Mouse (Mus musculus) lung, embryonic 14.5 days (tissue): ENCODE measurements around the gene Errfi1. TPM values are rescaled to one million over a fixed set of nuclear protein-coding genes. Genes with fewer than 3 reads are reported as not detected.

ENCODE experiments used
- ATAC-seq: fragments of 200-750 bp; cut with Nextera tagmentation; 2 replicates; pipeline ENCODE4 v1.8.0; 2017; ENCODE audit warnings: mild to moderate bottlenecking, moderate TSS enrichment, moderate library complexity; ENCODE audit not compliant: insufficient read depth
- DNase-seq: peaks from one replicate; pipeline ENCODE4 v3.0.0-alpha.2; 2015
- H3K27ac ChIP-seq: fragments of 300-500 bp; sonication (generic); 2 replicates; pipeline ENCODE4 v1.5.1; 2014; ENCODE audit warnings: low read depth, mild to moderate bottlenecking, moderate library complexity
- H3K27me3 ChIP-seq: fragments of 300-500 bp; sonication (generic); 2 replicates; pipeline ENCODE4 v1.6.1; 2014; ENCODE audit warnings: low read length, control low read depth; ENCODE audit not compliant: insufficient read depth
- H3K36me3 ChIP-seq: fragments of 300-500 bp; sonication (generic); 2 replicates; pipeline ENCODE4 v1.6.1; 2014; ENCODE audit warnings: control low read depth; ENCODE audit not compliant: insufficient read depth
- H3K4me1 ChIP-seq: fragments of 300-500 bp; sonication (generic); 2 replicates; pipeline ENCODE4 v1.6.1; 2014; ENCODE audit warnings: antibody characterized with exemption, control low read depth; ENCODE audit not compliant: insufficient read depth
- H3K4me2 ChIP-seq: fragments of 300-500 bp; sonication (generic); 2 replicates; pipeline ENCODE4 v1.6.1; 2014; ENCODE audit warnings: mild to moderate bottlenecking
- H3K4me3 ChIP-seq: fragments of 300-500 bp; sonication (generic); 2 replicates; pipeline ENCODE4 v1.5.1; 2014; ENCODE audit warnings: low read depth, low read length
- H3K9ac ChIP-seq: fragments of 300-500 bp; sonication (generic); 2 replicates; pipeline ENCODE4 v1.6.1; 2014
- H3K9me3 ChIP-seq: fragments of 300-500 bp; sonication (generic); 2 replicates; pipeline ENCODE4 v1.6.1; 2016; ENCODE audit warnings: low read depth, low read length, control low read depth
- CTCF ChIP-seq: IDR thresholded peaks from 2 replicates; pipeline ENCODE4 v1.5.1; 2016; ENCODE audit warnings: antibody characterized with exemption, low read depth
- WGBS: fragments of 180-500 bp; shearing (Covaris S2); extraction: QIAGEN DNeasy Blood & Tissue Kit; methylation state at CpG from one replicate; pipeline ENCODE4 v1.1.7; 2014; 5-methylcytosine and 5-hydroxymethylcytosine counted together
- polyA plus RNA-seq: library from polyadenylated mRNA; unstranded; fragments of >200 nt; fragmentation: Nextera tagmentation; extraction: Ambion mirVana; gene quantifications from 2 replicates; pipeline ENCODE4 v1.2.1, GENCODE M21; 2014

Errfi1 gene
- polyA plus RNA-seq, 1 experiment from 2014 or later: 41.5 TPM

DNA sequence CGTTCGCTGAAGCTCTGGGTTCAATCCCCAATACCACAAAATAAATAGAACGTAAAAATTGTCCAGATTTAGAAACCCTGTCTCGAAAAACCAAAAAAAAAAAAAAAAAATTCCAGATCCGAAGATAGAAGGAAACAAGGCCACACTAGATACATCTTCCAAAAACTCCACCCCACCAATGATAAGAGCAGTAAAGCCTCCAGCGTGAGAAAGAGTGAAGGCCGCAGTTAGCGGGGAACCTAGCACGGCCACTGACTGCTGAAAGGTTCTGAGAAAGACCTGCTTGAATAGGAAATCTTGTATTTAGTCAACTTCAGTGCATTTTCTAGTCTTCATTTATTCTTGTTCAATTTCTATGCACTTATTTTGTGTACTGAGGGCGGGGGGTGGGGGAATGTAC is 21.7 kb downstream of the Errfi1 start:
- no peak for ATAC-seq
- peaks cover 24% of the 10 kb centered on the region; the same call in 1 of the 2 replicates for H3K9me3 ChIP-seq
- H3K36me3 ChIP-seq: no peaks in the 10 kb centered on the region
- DNase-seq: no peak
- no peak overlapping the region for H3K9ac ChIP-seq
- no peak for TF ChIP-seq CTCF
- no peak overlapping the region for H3K4me3 ChIP-seq
- no peak overlapping the region for H3K4me2 ChIP-seq
- WGBS: 73% methylated on average over 10 of the region's 10 CpGs
- no peaks in the 10 kb centered on the region for H3K27me3 ChIP-seq
- no peak overlapping the region for H3K27ac ChIP-seq
- peaks cover 17% of the 10 kb centered on the region for H3K4me1 ChIP-seq

DNA sequence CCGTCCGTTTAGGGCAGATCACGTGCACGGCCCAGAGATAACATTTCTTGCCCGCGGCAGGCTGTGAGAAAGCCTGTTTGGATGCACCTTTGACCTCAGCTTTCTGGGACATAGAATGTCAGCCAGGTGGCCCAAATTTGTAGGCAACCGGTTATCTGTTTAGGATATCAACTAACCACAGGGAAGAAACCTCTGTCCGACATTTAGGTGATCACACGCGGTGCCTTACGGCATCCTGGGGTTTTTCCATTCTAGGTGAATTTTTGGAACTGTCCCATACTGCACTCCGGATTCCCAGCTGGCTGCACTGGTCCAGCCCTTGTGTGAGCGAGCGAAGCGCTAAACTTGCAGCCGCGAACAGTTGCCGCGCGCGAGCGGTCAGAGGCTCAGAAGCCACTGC is 25.9 kb downstream of the Errfi1 start:
- no peaks in the 10 kb centered on the region for H3K27me3 ChIP-seq
- no peak overlapping the region for H3K9ac ChIP-seq
- peaks cover 25% of the 10 kb centered on the region; the same call in 1 of the 2 replicates for H3K9me3 ChIP-seq
- H3K27ac ChIP-seq: no peak overlapping the region
- H3K36me3 ChIP-seq: no peaks in the 10 kb centered on the region
- H3K4me3 ChIP-seq: no peak overlapping the region
- DNase-seq: no peak
- ATAC-seq: no peak
- TF ChIP-seq CTCF: no peak
- H3K4me2 ChIP-seq: no peak overlapping the region
- H3K4me1 ChIP-seq: no peaks in the 10 kb centered on the region
- WGBS: 92% methylated on average over 22 of the region's 22 CpGs

DNA sequence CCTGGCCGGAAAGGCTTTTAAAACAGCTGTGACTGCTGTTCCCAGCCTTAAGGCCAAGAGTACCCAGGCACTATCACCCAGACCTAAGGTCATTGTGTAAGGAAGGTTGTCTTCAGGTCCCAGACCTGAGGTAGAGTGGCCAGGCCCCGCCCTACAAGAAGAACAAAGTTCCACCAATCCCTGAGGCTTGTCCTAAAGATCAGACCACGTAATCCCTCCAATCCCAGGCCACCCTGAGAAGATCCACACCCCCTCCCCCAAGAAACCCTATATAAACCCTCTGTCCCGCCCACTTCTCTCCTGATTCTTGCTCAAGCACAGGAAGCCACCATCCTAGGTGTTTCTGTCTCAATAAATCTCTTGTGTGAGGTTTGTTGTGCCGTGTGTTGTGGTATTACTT is 26.6 kb downstream of the Errfi1 start:
- WGBS: 85% methylated on average over 5 of the region's 5 CpGs
- Histone ChIP-seq H3K4me3 (no peak overlapping the region), H3K36me3 (no peaks in the 10 kb centered on the region), H3K4me1 (no peaks in the 10 kb centered on the region), H3K4me2 (no peak overlapping the region), H3K27me3 (no peaks in the 10 kb centered on the region), H3K9ac (no peak overlapping the region), H3K27ac (no peak overlapping the region), H3K9me3 (peaks cover 25% of the 10 kb centered on the region; the same call in 1 of the 2 replicates)
- DNase-seq (no peak), ATAC-seq (no peak)
- TF ChIP-seq CTCF: no peak

GRCm38 (mm10) chr4:150882632-150883031 is 28.9 kb downstream of the Errfi1 start:
- no peak overlapping the region for H3K27ac ChIP-seq

DNA sequence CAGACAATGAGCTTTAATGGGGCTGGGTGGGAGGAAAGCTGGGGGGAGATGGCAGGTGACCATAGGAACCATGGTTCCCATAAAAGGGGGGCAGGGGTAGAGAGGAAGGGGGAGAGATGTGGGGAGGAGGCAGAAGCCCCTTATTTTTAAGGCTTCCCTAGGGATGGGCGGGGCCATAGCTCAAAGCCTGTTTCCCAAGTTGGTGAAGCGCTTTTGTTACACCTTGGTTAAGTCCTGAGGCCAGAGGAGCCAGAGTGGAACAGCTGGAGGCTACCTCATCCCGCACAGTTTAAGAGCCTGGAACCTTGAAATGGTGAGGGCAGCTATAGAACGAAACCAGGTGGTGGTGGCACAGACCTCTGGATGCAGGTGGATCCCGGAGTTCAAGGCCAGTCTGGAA is 34.2 kb downstream of the Errfi1 start:
- 60% methylated on average over 5 of the region's 5 CpGs for WGBS
- no peak for TF ChIP-seq CTCF
- H3K4me2 ChIP-seq: no peak overlapping the region
- ATAC-seq (no peak), DNase-seq (no peak)
- H3K27ac ChIP-seq: no peak overlapping the region
- H3K27me3 ChIP-seq: no peaks in the 10 kb centered on the region
- H3K9ac ChIP-seq: no peak overlapping the region
- no peaks in the 10 kb centered on the region for H3K9me3 ChIP-seq
- H3K4me3 ChIP-seq: no peak overlapping the region
- H3K4me1 ChIP-seq: 0 out of 2 replicates have a peak, but pooled peaks cover 9% of the 10 kb centered on the region
- H3K36me3 ChIP-seq: no peaks in the 10 kb centered on the region

More at GRCm38 (mm10) chr4:150882632-150883031, 28.9 kb downstream of the Errfi1 start:
- Histone ChIP-seq H3K4me3 (no peak overlapping the region), H3K9me3 (peaks cover 25% of the 10 kb centered on the region; the same call in 1 of the 2 replicates), H3K36me3 (no peaks in the 10 kb centered on the region), H3K27me3 (no peaks in the 10 kb centered on the region), H3K4me2 (no peak overlapping the region), H3K4me1 (no peaks in the 10 kb centered on the region), H3K9ac (no peak overlapping the region)
- 83% methylated on average over 5 of the region's 5 CpGs for WGBS
- no peak for TF ChIP-seq CTCF
- no peak for ATAC-seq
- DNase-seq: no peak

- Histone ChIP-seq H3K9me3 (no peaks in the 10 kb centered on the region), H3K4me1 (0 out of 2 replicates have a peak, but pooled peaks cover 9% of the 10 kb centered on the region), H3K27ac (no peak overlapping the region), H3K9ac (no peak overlapping the region), H3K27me3 (no peaks in the 10 kb centered on the region), H3K4me2 (no peak overlapping the region), H3K4me3 (no peak overlapping the region), H3K36me3 (no peaks in the 10 kb centered on the region)
- 60% methylated on average over 4 of the region's 4 CpGs for WGBS
- DNase-seq: peak; percentile 34
- TF ChIP-seq CTCF: no peak
- no peak for ATAC-seq
These were observed 34.8 kb downstream of the Errfi1 start for GRCm38 (mm10) chr4:150888492-150888891.

DNA sequence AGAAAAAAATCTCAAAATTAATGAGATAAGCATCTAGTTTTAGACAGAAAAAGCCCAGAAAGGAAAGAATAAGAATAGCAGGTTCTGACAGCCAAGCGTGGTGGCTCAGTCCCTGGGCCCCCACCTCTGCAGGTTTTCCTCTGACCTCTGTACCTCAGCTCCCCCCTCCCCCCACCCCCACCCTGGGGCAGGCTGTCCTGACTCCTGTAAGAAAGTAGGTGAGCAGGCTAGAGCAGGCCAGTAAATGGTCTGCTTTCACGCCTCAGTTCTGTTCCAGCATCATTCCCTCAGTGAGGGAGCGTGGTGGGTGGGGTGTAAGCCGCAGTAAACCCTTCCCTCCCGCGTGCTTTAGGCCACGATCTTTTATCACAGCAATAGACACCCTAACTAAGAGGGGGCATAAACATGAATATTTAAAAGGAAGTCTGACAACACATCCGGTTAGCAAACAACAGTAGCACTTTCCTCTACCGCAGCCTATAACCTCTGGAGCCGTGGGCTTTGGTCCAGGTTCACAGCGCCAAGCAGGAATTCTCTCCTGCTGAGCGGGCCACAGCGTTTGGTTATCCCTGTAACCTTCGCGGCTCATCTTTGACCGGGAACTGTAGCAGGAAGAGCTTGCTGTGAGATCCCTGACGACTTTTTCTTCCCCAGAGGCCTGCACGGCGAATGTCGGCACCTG is 35.7 kb downstream of the Errfi1 start:
- Histone ChIP-seq H3K4me1 (0 out of 2 replicates have a peak, but pooled peaks cover 9% of the 10 kb centered on the region), H3K4me2 (peak overlapping the region; percentile 50), H3K27ac (peak overlapping the region; percentile 37; the same call in 1 of the 2 replicates), H3K27me3 (no peaks in the 10 kb centered on the region), H3K4me3 (no peak overlapping the region), H3K9ac (no peak overlapping the region), H3K9me3 (no peaks in the 10 kb centered on the region), H3K36me3 (no peaks in the 10 kb centered on the region)
- TF ChIP-seq CTCF: no peak
- ATAC-seq (peak; percentile 23; the same call in 1 of the 2 replicates), DNase-seq (no peak)
- 29% methylated on average over 20 of the region's 20 CpGs for WGBS
